Mouse (Mus musculus): Measurements from ENCODE around the gene Socs7. TPM values are rescaled to one million over a fixed set of nuclear protein-coding genes. Genes with fewer than 3 reads are reported as not detected.
"Not testable (repeated sequence)": the region's sequence is repeated elsewhere in the genome, so short reads cannot be mapped to it uniquely, and the experiment has no call there.

Socs7 gene
- polyA plus RNA-seq (2012; rRNA removed) = 47.9 and 49.7 TPM in 2 replicates

GRCm38 (mm10) chr11:97361948-97362648, at the start of gene Socs7:
Socs7 (plus strand) TSS chr11:97362551.
- Histone ChIP-seq H3K4me1 (ENCODE audit: control insufficient read depth, insufficient read depth, low read length) (peaks cover 4% of the 10 kb centered on the region; the same call in 1 of the 2 replicates), H3K4me3 (ENCODE audit: insufficient read depth, low read length) (peak within 1 kb of the TSS; percentile 96), H3K27ac (ENCODE audit: insufficient read depth, low read length) (peak within 1 kb of the TSS; percentile 96)
- TF ChIP-seq POLR2A (IDR thresholded peaks at IDR 0.05; ENCODE audit: extremely low read depth, insufficient read depth, low read length) (peak; percentile 88), CTCF (IDR thresholded peaks at IDR 0.05; ENCODE audit: extremely low read depth, insufficient read depth, low read length) (no peak)

GRCm38 (mm10) chr11:97312871-97313270, 49.5 kb upstream of the Socs7 start:
- not testable (repeated sequence) for H3K27ac ChIP-seq (ENCODE audit: insufficient read depth, low read length); H3K4me1 ChIP-seq (ENCODE audit: control insufficient read depth, insufficient read depth, low read length); H3K4me3 ChIP-seq (ENCODE audit: insufficient read depth, low read length)

GRCm38 (mm10) chr11:97314110-97314509, 48.2 kb upstream of the Socs7 start:
- H3K4me3 ChIP-seq (ENCODE audit: insufficient read depth, low read length) = no peak overlapping the region
- 0 out of 2 replicates have a peak, but pooled peaks cover 1% of the 10 kb centered on the region for H3K4me1 ChIP-seq (ENCODE audit: control insufficient read depth, insufficient read depth, low read length)

GRCm38 (mm10) chr11:97314751-97315503, 47.4 kb upstream of the Socs7 start:
- Histone ChIP-seq H3K4me3 (ENCODE audit: insufficient read depth, low read length) (peak overlapping the region; percentile 49; the same call in 1 of the 2 replicates), H3K4me1 (ENCODE audit: control insufficient read depth, insufficient read depth, low read length) (0 out of 2 replicates have a peak, but pooled peaks cover 1% of the 10 kb centered on the region), H3K27ac (ENCODE audit: insufficient read depth, low read length) (no peak overlapping the region)
- TF ChIP-seq CTCF (IDR thresholded peaks at IDR 0.05; ENCODE audit: extremely low read depth, insufficient read depth, low read length) (no peak), POLR2A (IDR thresholded peaks at IDR 0.05; ENCODE audit: extremely low read depth, insufficient read depth, low read length) (no peak)

More at GRCm38 (mm10) chr11:97314110-97314509, 48.2 kb upstream of the Socs7 start:
- no peak overlapping the region for H3K27ac ChIP-seq (ENCODE audit: insufficient read depth, low read length)
- no peak for TF ChIP-seq POLR2A (IDR thresholded peaks at IDR 0.05; ENCODE audit: extremely low read depth, insufficient read depth, low read length)

GRCm38 (mm10) chr11:97315504-97316503, 46.5 kb upstream of the Socs7 start, which contains the start of gene Mrpl45:
Mrpl45 (plus strand) TSS chr11:97315716.
- 0 out of 2 replicates have a peak, but pooled peaks cover under 1% of the 10 kb centered on the region for H3K4me1 ChIP-seq (ENCODE audit: control insufficient read depth, insufficient read depth, low read length)
- no peak within 1 kb of the TSS for H3K27ac ChIP-seq (ENCODE audit: insufficient read depth, low read length)
- TF ChIP-seq CTCF (IDR thresholded peaks at IDR 0.05; ENCODE audit: extremely low read depth, insufficient read depth, low read length) (no peak), POLR2A (IDR thresholded peaks at IDR 0.05; ENCODE audit: extremely low read depth, insufficient read depth, low read length) (peak; percentile 89)
- H3K4me3 ChIP-seq (ENCODE audit: insufficient read depth, low read length) = peak within 1 kb of the TSS; percentile 49

GRCm38 (mm10) chr11:97321197-97321596, 41.2 kb upstream of the Socs7 start:
- Histone ChIP-seq H3K4me3 (ENCODE audit: insufficient read depth, low read length) (no peak overlapping the region), H3K27ac (ENCODE audit: insufficient read depth, low read length) (no peak overlapping the region), H3K4me1 (ENCODE audit: control insufficient read depth, insufficient read depth, low read length) (no peaks in the 10 kb centered on the region)
- TF ChIP-seq CTCF (IDR thresholded peaks at IDR 0.05; ENCODE audit: extremely low read depth, insufficient read depth, low read length) (no peak), POLR2A (IDR thresholded peaks at IDR 0.05; ENCODE audit: extremely low read depth, insufficient read depth, low read length) (no peak)

GRCm38 (mm10) chr11:97321894-97322600, 40.3 kb upstream of the Socs7 start:
- H3K27ac ChIP-seq (ENCODE audit: insufficient read depth, low read length); H3K4me3 ChIP-seq (ENCODE audit: insufficient read depth, low read length); H3K4me1 ChIP-seq (ENCODE audit: control insufficient read depth, insufficient read depth, low read length): not testable (repeated sequence)

GRCm38 (mm10) chr11:97325224-97325623, 37.1 kb upstream of the Socs7 start:
- no peak overlapping the region for H3K27ac ChIP-seq (ENCODE audit: insufficient read depth, low read length)
- TF ChIP-seq POLR2A (IDR thresholded peaks at IDR 0.05; ENCODE audit: extremely low read depth, insufficient read depth, low read length) (no peak), CTCF (IDR thresholded peaks at IDR 0.05; ENCODE audit: extremely low read depth, insufficient read depth, low read length) (0 out of 2 replicates have a peak, but pooled peaks have one; percentile 12)
- H3K4me3 ChIP-seq (ENCODE audit: insufficient read depth, low read length) = no peak overlapping the region
- H3K4me1 ChIP-seq (ENCODE audit: control insufficient read depth, insufficient read depth, low read length) = no peaks in the 10 kb centered on the region

- Histone ChIP-seq H3K27ac (ENCODE audit: insufficient read depth, low read length) (no peak overlapping the region), H3K4me1 (ENCODE audit: control insufficient read depth, insufficient read depth, low read length) (no peaks in the 10 kb centered on the region), H3K4me3 (ENCODE audit: insufficient read depth, low read length) (no peak overlapping the region)
- TF ChIP-seq CTCF (IDR thresholded peaks at IDR 0.05; ENCODE audit: extremely low read depth, insufficient read depth, low read length) = peak; percentile 96
- TF ChIP-seq POLR2A (IDR thresholded peaks at IDR 0.05; ENCODE audit: extremely low read depth, insufficient read depth, low read length) = no peak
Observed at GRCm38 (mm10) chr11:97328148-97328547, 34.2 kb upstream of the Socs7 start.

All from cortical plate, adult 2 months (tissue).